Mouse (Mus musculus): ENCODE data around the gene Spo11.
A peak's percentile ranks its signal among the peaks of the same experiment; 100 is the strongest.

Spo11 gene

DNA sequence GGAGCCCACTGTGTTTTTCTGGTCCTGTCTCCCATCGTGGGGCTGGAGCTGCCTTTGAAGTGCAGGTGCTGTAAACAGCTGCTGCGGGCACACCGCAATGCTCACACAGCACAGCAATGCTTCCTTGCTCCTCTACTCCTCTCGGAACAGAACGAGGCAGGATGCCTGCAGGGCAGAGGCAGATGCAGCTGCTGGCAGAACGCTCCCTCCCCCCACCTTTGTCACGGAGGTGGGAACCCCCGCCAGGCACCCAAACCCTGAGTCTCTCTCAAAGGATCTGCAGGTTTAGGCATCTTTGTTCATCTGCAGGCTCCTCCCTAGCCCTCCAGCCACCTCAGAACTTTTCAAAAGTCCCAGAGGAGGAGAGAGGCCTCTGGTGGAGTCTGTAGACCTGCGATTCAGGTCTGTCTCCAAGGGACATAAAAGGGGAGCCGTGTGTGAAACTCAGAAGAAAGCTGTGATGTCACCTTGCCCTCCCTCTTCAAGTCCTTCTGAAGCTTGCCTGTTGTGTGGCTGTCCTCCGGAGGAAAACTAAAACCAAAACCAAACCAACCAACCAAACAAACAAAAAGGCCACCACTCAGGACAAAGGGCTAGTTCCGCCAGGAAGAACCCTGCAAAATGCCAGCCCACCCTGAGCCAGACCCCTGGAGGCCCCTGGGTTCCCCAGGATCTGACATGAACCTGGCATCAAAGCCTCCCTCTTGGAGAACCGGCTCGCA, at the start of gene Spo11:
Spo11 (plus strand) TSS at position 292 of the 722 bp plus-strand sequence.
- peak; percentile 82 for DNase-seq (ENCODE audit: low read depth, low spot score)

DNA sequence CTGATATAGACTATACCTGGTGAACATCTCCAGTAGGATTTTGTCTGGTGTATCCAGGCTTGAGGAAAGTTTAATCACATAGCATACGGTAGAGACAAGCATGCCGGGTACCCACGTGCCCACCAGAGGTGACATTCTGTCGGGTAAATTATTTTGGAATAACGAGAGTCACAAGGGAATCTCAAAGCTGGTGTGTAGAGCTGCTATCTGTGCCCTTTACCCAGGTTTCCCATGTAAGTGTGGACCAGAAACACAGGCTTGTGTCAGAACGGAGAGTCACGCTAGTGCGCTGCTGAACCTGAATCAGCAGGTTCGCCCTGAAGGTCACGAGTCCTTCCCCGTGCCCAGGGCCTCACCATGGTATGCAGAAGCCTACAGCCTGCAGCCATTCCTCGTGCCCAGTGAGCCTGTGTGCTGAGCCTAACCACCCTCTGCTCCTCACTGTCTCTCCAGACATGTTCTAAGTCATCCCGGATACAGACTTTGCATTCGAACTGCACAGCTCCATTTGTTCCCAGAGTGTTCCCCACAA, 47.5 kb upstream of the Spo11 start:
- no peak for DNase-seq (ENCODE audit: low read depth, low spot score)

DNA sequence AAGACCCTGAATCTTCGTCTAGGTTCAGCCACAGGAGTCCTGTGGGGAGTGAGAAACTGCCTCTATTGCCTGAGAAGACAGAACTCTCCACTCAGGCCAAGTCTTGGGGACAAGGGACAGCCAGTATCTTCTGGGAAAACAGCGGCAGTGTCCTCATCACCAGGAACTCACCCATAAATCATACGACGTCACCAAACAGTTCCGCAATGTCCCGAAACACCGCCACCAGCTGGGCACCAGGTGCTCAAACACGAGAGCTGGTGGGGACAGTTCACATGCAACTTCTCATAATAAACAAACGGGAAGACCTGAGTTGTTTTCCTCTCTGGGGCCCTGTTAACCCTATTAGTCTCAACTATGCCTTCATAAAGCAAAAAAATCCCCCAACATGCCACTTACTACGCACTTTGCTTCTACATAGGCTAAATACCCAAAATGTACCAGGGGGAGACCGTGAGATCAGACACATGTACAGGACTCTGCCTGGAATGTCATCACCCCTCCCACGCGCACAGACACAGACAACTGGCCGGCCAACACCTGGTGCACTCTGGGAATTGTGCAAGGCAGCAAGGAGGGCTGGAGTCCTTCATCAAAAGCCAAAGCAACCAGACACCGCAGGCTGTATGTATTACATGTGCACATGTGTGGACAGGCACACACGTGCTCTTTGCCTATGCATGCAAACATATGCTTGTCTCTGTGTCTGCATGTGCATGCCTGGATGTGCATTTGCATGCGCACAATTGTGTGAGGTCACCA, 46.2 kb upstream of the Spo11 start:
- DNase-seq (ENCODE audit: low read depth, low spot score) = no peak

DNA sequence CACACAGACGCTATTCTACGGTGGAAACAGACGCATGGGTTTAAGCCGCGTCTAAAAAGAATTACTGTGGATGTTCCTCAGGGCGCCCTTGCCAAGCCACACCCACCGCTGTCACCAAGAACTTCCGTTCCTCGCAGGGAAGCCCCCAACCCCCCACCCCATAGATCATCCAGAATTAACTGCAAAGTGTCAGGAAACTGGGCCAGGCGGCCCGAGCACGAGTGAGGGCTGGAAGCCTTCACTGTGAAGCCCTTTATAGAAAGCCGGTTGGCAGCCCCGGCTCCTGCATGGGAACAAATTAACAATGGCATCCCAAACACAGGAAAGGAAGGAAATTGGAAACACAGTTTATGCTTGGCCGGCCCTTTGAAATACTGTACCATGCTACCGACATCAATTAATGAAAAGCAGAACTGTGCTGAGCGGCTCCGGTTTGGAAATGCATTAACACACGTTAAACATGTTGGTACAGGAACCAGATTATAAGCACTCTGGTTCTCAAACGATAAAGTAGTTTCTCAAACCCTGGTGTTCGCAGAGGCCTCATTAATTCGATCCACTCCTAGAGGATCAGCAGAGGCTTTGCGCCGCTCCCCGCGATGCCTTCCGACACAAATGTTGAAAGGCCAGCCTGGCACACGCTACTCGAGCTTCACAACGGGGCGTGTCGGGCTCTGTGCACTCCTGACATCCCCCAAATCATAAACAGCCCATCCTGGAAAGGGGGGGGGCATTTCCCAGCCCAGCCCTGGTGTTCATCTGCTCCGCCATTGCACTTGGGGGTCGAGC, 43.7 kb upstream of the Spo11 start:
- DNase-seq (ENCODE audit: low read depth, low spot score) = no peak

DNA sequence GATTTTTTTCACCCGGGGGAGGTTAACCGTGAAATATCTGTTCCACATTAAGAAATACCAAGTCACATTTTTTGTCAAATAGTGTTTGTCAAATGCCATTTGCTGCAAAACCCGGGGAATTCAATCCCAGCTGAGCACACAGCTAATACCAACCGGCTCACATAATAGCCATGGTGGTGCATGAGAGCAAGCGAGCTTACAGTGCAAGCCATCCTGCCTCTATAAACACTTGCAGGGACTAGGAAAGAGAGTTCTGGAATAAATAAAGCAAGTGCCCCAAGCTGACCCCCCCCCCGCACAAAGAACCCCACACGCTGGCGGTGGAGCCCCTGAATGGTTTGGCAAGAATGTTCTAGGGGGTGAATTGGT, 43.1 kb upstream of the Spo11 start:
- DNase-seq (ENCODE audit: low read depth, low spot score) = no peak

DNA sequence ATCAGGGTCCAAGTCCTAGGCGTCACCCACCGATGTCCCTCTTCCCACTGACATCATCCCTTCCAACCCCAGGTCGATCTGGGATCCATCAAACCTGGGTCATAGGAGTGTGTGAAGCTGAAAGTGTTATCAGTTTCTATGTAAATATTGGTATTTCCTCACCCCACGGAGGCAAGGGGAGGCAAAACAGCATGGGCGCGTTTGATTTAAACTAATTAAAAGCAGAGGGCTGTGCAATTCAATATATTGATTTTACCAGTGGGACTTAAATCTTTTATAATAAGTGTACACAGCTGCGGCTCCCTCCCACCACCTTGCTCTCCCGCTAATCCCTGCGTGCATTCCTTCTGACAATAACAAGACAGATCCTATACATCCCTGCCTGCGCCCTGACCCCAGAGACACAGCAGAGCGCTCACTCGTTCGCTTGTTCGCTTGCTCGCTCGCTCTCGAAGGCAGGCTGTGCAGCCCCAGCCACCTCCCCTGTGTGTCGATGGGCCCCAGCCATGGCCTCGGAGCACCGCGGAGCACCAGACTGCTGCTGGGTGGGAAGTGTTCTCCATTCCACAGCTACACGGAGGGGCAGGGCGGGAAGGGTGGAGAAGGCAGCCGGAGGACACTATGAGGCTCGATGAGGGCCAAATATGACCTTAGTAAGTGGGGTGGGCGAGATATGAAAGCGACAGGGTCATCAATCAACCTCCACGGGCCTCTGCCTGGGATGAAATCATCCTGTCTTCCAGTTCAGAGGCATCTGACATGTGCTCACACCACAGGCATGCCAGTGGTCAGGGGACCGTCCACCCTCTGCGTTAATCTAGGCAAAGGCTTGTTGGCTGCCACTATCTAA, 42.4 kb upstream of the Spo11 start:
- DNase-seq (ENCODE audit: low read depth, low spot score) = peak; percentile 36

DNA sequence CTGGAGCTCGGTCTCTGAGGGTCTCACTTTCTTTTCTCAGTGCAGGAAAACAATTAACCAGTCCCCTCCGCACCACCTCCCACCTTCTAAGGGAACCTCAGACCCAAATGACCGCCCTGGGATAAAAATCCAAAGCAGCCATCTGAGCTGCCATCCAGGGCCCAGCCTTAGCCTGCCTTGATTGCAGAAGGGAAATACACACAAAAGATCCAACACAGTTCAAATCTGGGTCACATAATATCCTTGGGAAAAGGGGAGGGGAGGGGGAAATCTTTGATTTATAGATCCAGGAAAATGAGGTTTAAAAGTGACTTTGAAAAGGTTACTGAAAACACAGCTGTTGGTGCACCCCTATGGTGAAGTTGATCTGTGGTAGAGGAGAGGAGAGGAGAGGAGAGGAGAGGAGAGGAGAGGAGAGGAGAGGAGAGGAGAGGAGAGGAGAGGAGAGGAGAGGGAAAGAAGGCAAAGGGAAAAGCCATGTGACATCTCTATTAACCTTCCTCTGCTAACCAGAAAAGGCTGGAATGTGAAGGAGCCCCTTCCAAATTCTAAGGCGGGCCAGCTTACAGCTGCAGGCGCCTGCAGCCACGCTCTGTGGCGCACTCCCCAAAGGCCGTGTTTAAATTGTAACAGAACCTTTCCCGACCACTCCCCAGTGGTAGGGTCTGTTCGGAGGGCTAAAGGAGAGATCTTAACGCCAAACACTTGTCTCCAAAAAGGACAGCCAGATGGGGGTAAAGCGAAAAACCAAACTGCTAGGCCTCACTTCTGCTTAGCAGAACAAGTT, 41.5 kb upstream of the Spo11 start:
- peak; percentile 32 for DNase-seq (ENCODE audit: low read depth, low spot score)

DNA sequence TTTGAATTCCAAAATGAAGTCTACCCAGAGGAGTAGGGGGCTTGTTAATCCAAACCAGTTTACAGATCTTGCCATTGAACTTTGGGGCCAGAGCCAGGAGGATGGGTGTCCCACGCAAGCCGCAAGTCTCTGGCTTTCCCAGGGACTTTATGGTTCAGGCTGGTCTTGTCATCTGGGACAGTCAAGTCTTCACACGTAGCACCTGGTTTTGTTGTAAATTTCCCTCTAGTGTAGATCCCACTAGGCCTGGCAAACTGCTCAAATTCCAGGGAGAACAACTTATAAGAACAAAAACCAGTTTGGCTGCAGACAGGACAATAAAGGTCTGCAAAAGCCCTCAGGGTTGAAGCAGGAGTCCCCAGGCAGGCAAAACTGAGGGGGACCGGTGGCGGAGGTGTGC, 40.7 kb upstream of the Spo11 start:
- no peak for DNase-seq (ENCODE audit: low read depth, low spot score)

DNA sequence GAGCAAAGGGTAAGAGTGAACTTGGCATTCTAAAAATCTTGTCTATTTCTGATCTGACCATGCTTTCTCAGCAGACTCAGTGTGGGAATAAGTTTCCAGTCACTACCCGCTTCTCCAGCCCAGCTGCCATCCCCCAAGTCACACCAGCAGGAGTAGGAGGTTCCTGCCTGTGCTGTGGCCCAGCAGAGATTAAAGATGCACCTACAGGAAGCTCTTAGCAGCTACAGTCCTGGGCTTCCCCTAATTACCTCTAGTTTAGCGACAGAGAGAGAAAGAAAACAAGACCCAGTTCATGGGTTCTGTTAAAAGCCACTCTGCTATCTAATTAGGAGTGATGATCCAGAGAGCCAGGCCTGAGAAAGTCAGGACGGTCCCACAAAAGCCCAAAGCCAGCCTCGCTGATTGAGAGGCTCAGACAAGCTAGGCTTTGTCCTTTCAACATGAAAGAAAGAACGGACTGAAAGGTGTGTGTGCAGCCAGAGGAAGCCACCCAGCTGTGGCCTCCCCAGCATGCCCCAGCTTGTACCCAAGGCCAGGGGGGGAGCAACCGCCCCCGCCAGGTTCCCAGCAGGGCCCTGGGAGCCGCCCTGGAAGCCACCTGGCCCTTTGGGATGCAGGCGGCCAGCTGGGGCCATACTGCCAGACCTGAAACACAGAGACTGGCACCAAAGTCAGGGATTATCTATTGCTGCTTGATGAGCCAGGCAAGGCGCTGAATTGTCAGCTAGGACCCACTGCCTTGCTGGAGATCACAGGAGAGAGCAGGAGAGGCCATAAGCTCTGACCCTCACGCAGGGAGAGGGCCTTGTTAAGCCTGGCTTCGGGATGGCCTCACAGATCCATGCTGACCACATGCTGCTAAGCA, 39.9 kb upstream of the Spo11 start:
- peak; percentile 31 for DNase-seq (ENCODE audit: low read depth, low spot score)

DNA sequence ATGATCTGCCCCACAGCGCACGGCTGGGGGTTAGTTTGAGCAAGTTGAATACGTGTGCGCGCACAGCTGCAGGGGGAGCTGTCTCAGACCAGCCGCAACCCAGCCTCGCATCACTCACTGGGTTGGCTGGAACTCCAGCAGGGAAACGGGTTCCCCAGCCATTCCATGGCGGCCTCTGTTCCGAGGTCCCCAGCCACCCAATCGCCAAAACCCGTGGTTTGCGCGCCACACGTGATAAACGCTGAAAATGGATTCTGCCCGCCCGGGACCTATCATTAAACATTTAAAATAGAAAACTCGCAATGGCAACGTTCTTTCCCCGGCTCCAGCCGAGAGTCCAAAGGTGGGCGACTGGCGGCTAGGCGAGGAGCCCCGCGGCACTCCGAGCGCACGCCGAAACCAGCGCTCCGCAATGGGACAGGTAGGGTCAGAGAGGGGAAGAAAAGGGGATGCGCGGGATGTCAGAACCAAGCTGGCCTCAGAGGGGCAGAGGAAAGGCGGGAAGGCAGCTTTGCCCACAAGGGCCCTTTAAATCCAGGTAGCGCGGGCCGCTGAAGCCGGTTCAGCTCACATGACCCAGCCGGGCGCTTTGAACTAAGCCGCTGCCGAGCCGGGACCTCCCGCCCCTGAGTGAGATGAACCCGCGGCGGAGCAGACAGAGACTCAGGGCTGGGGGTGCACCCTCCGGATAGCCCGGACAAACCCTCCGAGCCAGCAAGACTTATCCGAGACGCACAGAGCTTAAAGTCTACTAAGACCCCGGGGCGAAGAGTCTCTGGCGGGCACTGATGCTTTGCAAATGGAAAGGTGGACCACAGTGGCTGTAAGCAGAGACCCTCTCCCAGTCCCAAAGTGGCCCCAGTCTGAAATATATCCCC, 38.5 kb upstream of the Spo11 start:
- DNase-seq (ENCODE audit: low read depth, low spot score) = peak; percentile 78

DNA sequence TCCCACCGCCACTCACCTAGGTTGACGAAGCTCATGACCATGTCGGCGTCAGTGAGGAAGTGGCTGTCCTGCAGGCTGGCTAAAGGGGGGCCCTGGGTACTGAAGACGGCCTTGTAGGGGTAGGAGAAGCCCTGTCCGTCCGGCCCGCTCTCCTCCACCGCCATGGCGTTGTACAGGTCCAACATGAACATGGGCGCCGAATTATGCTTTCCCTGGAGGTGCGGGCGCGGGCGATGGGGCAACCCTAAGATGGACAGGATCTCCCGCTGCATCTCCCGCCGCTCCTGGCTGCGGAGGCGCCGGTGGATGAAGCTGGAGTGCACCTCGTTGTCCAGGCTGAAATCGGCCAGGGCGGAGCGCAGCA, 37.9 kb upstream of the Spo11 start:
- no peak for DNase-seq (ENCODE audit: low read depth, low spot score)

DNA sequence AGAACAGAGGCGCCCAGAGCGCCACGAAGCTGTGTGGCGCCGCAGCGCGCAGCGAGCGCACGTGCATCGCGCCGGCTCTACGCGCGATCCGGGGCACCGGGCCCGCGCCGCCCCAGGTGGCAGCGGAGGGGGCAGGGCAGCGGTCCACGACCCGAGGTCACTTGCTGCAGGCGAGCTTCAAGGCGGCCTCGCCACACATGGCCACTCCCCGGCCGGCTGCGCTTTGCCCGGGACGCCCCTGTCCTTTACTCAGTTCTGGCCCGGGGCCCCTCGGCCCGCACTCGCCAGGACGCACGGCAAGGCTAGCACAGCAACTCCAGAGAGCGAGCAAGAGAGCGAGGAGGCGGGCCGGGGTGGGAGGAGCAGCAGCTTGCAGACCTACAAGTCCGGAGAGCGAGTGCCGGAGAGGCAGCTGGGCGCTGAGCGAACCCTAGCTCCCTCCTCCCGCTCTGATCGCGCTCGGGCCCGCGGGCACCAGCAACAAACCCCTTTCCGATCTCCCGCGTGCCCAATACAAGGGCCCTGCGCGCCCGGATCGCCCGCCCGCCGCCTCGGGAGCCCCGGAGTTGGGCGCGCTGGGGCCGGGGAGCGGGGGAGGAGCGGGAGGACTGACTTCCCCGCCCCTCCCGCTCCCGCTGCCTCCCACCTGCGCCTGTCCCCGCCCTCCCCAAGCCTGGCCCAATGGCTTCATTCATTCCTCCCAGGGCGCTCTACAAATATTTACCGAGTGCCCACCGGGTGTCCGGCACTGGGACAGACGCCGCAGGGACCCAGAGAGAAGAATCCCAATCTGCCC, 37.3 kb upstream of the Spo11 start, which contains the start of gene Bmp7:
Bmp7 (minus strand) TSS at position 319 of the 796 bp plus-strand sequence.
- peak; percentile 96 for DNase-seq (ENCODE audit: low read depth, low spot score)

DNA sequence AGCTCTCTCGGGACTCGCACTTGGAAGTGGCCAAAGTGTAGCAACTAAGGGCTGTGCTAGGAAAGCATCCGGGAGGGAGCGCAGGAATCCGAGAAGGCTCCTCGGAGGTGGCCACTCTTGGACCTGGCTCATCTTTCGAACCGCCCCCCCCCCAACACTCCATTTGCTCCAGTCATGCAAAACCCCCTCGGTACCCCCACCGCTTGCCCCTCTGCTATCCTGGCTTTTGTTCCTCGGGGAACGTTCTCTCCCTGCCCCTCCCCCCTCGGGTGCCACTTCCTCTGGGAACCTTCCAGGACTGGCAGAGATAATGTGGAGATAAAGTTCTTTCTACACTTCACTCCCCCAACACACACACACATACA, 36.7 kb upstream of the Spo11 start:
- DNase-seq (ENCODE audit: low read depth, low spot score) = no peak

DNA sequence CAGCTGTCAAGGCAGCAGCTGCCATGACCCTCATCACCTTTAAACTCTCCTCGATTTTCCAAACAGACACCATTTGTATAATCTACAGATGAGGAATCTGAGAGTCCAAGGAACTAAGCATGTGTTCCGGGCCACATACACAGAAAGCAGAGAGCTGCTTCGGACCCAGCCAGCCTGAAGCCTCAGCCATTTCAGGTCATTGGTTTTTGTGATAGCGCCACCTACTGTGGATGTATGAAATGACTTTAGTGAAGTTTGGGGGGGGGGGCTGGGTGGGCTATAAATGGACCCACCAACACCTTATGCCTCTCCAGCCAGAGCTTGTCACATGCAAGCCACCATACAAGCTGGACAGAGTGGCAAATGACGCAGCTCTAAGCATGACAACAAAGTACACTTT, 28.4 kb upstream of the Spo11 start:
- DNase-seq (ENCODE audit: low read depth, low spot score) = peak; percentile 67

DNA sequence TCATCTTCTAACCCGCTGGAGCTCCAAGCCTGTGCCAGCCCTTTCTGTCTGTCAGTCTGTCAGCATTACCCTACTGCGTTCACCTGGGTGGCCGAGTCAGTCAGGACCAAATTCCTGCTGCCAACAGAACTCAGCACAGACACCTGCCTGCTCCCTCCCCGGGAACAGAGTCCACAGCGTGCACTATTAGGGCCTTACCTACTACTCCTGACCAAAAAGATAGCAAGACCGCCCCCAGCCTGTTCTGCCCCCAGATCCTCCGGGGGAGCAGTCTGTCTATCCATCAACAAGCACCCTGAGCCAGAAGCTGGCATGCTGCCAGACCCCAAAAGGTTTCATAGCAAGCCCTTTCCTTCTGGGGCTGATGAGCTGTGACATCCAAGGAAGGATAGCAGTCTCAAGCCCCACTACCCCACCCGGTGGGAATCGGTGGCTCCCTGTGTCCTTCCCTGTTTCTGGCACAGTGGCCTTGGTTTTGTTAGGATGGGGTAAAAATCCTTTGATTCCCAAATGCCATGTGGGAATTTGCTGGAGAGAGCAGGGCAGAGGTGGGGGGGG, 27.3 kb upstream of the Spo11 start:
- DNase-seq (ENCODE audit: low read depth, low spot score) = no peak

DNA sequence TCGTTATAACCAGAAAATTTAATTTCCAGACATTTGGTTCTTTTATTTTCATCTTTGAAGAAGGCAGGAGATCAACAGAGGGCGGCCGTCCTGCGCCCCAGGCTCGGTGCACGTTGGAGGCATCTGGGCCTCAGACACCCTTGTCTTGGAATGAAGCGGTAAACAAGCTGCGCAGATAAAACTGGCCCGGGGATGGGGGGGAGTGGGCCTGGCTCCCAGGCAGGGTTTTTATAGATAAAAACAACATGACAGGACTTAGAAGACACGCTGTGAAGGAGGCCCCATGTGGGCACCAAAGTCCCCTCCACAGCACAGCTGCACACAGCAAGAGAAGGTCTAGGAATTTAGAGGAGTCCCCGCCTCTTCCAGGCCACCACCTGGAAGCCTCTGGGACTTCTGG, 26.8 kb upstream of the Spo11 start:
- no peak for DNase-seq (ENCODE audit: low read depth, low spot score)

DNA sequence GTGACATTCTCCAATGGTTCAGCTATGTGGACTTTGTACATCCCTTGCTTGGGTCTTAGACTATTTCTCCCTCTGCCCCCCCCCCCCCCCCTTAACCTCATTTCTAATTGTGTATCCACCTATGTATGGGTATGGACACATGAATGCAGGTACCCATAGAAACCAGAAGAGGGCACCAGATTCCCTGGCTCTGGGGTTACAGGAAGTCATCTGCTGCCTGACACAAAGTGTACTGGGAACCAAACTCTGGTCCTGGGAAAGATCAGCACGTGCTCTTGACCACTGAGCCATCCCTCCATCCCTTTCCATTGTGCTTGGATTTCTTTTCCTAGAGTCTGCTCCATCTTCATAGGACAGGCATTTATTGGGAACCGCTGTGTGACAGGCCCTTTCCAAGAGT, 25.5 kb upstream of the Spo11 start:
- DNase-seq (ENCODE audit: low read depth, low spot score) = peak; percentile 62

Measured in ZHBTc4 (cell line).